Mouse (Mus musculus): ENCODE measurements around the gene Eif4ebp2. TPM values are rescaled to one million over a fixed set of nuclear protein-coding genes. Genes with fewer than 3 reads are reported as not detected.

Gene Eif4ebp2
- polyA plus RNA-seq, 1 experiment from 2014 or later: 83.2 TPM

DNA sequence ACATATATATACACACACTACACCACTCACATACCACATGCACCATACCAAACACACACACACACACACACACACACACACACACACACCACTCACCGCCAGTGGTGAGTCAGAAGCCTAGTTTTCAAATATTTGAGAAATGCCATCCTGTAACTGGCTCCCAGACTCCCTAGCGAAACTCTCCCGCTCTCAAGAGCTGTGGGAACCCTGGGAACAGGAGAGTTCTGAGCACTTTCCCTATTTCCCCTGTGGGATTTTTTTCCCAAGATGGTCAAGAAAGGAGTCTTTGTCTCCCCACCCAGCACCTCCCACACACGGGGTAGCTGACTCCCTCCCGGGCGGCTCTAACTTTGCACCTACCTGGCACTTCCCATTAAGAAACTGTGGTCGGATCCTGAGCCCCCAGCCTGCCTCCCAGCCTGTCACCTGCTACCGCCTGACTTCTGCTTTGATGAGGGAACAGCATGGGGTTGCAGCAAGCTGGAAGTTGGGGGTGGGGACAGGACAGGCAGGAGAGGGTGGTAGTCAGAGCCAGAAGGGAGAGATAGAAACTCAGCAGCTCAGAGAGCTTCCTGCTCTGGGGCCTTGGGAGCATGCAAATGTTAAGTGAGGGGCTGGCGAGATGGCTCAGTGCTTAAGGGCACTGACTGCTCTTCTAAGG is 57.9 kb downstream of the Eif4ebp2 start:
- Histone ChIP-seq H3K9me3 (no peaks in the 10 kb centered on the region), H3K4me2 (replicated peaks) (no peak overlapping the region), H3K4me3 (replicated peaks) (no peak overlapping the region), H3K27ac (no peak overlapping the region), H3K9ac (replicated peaks) (no peak overlapping the region), H3K27me3 (no peaks in the 10 kb centered on the region), H3K4me1 (replicated peaks) (no peaks in the 10 kb centered on the region; the same call in 1 of the 2 replicates), H3K36me3 (no peaks in the 10 kb centered on the region)
- ATAC-seq: no peak
- WGBS: 29% methylated on average over 9 of the region's 9 CpGs

DNA sequence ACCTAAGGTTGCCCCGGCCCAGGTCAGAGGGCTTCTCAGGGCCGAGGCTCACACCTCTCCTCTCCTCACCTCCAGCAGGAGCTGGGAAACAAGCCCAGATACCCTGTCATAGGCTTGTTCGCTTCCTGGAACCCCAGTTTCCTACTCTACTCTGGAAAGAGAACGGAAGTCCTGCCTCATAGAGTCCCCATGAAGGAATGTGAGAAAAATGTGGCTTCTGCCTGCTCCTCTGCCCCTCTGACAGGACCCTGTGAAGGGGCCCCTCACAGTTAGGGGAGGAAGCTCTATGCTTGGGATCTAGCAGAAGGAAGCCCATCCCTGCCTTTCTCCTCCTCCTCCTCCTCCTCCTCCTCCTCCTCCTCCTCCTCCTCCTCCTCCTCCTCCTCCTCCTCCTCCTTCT is 59.9 kb downstream of the Eif4ebp2 start:
- Histone ChIP-seq H3K27me3 (no peaks in the 10 kb centered on the region), H3K4me2 (replicated peaks) (no peak overlapping the region), H3K27ac (no peak overlapping the region), H3K4me1 (replicated peaks) (no peaks in the 10 kb centered on the region; the same call in none of the 2 replicates), H3K4me3 (replicated peaks) (no peak overlapping the region), H3K9ac (replicated peaks) (no peak overlapping the region), H3K9me3 (no peaks in the 10 kb centered on the region), H3K36me3 (no peaks in the 10 kb centered on the region)
- ATAC-seq: no peak
- 71% methylated on average over 4 of the region's 4 CpGs for WGBS

DNA sequence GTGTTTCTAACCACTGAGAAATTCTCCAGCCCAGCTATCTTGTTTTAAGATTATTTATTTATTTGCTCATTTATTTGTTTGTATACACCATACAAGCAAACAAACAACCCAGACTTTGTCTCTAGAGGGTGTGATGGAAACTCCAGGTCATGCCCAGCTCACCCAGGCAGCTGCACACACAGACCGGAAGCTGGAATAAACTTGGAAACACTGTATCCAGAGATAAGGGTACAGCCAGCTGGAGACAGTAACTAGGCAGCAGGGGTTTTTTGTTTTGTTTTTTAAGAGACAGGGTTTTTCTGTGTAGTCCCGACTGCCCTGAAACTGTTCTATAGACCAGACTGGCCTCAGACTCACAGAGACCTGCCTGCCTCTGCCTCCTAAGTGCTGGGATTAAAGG is 62.3 kb downstream of the Eif4ebp2 start:
- Histone ChIP-seq H3K4me2 (replicated peaks) (no peak overlapping the region), H3K36me3 (no peaks in the 10 kb centered on the region), H3K27ac (no peak overlapping the region), H3K27me3 (0 out of 2 replicates have a peak, but pooled peaks cover 8% of the 10 kb centered on the region), H3K9me3 (no peaks in the 10 kb centered on the region), H3K4me1 (replicated peaks) (no peaks in the 10 kb centered on the region; the same call in none of the 2 replicates), H3K4me3 (replicated peaks) (no peak overlapping the region), H3K9ac (replicated peaks) (no peak overlapping the region)
- WGBS: 74% methylated on average over 2 of the region's 2 CpGs
- ATAC-seq: no peak

DNA sequence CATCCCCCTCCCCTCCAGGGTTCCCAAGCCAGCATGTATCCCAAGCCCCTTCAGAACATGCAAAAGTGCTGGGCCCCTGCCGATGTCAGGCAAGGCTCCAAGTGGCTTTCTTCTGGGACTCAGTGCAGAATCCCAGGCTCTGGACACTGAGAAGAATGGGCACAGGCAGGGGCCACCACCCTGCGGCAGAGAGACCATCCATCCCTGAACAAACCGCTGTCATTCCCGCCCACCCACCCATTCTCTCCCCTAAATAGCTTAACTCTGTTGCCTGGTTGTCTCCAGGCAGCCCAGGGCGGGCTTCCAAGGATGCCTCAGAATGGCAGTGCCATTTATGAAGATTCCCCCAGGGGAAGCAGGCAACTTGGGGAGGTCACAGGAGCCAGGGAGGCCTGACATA is 63.4 kb downstream of the Eif4ebp2 start:
- peaks cover 4% of the 10 kb centered on the region for H3K4me1 ChIP-seq (replicated peaks)
- H3K4me3 ChIP-seq (replicated peaks): no peak overlapping the region
- H3K9ac ChIP-seq (replicated peaks): no peak overlapping the region
- H3K4me2 ChIP-seq (replicated peaks): no peak overlapping the region
- WGBS: 11% methylated on average over 5 of the region's 5 CpGs
- no peak overlapping the region for H3K27ac ChIP-seq
- no peaks in the 10 kb centered on the region for H3K36me3 ChIP-seq
- ATAC-seq: peak; percentile 55
- 0 out of 2 replicates have a peak, but pooled peaks cover 8% of the 10 kb centered on the region for H3K27me3 ChIP-seq
- H3K9me3 ChIP-seq: no peaks in the 10 kb centered on the region

DNA sequence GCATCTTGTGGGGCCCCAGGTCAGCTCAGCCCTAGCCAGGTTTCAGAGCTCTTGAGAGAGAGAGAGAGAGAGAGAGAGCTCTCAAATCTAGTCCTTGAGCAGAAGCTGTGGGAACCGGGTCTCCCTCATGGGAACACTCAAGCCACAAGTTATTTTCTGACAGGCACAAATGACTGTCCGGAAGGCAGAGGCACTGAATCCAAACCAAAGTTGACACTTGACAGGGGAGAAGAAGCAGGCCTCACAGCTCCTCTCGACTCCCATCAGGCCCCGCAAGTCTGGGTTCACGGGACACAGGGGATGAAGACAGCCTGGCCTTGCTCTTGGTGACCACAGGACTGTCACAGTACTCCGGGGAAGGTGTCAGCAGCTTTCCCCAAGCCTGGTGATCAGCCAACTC is 66.2 kb downstream of the Eif4ebp2 start:
- peaks cover 24% of the 10 kb centered on the region; the same call in 1 of the 2 replicates for H3K27me3 ChIP-seq
- no peaks in the 10 kb centered on the region for H3K9me3 ChIP-seq
- peaks cover 22% of the 10 kb centered on the region for H3K4me1 ChIP-seq (replicated peaks)
- 79% methylated on average over 6 of the region's 6 CpGs for WGBS
- H3K27ac ChIP-seq: no peak overlapping the region
- no peak for ATAC-seq
- H3K4me2 ChIP-seq (replicated peaks): no peak overlapping the region
- no peaks in the 10 kb centered on the region for H3K36me3 ChIP-seq
- no peak overlapping the region for H3K9ac ChIP-seq (replicated peaks)
- no peak overlapping the region for H3K4me3 ChIP-seq (replicated peaks)

DNA sequence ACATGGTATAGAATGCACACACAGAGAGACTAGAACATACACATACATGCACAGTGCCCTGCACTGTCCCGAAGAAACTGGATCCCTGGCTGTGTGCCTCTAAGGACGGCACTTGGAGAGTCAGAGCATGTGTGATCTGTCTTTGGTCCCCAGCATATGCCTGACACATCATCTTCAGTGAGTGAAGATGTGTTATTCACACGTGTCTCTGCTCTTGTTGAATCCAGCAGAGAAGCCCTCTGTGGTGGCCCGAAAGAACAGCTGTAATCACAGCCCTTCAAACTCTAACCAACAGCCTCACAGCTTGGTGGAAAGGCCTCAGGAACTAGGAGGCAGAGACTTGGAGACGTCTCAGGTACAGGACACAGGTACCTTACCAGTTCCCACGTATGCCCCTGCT is 67.3 kb downstream of the Eif4ebp2 start:
- no peak for ATAC-seq
- no peak overlapping the region for H3K27ac ChIP-seq
- 84% methylated on average over 6 of the region's 6 CpGs for WGBS
- H3K4me1 ChIP-seq (replicated peaks): peaks cover 29% of the 10 kb centered on the region
- H3K4me2 ChIP-seq (replicated peaks): no peak overlapping the region
- no peak overlapping the region for H3K9ac ChIP-seq (replicated peaks)
- no peak overlapping the region for H3K4me3 ChIP-seq (replicated peaks)
- H3K9me3 ChIP-seq: no peaks in the 10 kb centered on the region
- no peaks in the 10 kb centered on the region for H3K36me3 ChIP-seq
- H3K27me3 ChIP-seq: peaks cover 34% of the 10 kb centered on the region

DNA sequence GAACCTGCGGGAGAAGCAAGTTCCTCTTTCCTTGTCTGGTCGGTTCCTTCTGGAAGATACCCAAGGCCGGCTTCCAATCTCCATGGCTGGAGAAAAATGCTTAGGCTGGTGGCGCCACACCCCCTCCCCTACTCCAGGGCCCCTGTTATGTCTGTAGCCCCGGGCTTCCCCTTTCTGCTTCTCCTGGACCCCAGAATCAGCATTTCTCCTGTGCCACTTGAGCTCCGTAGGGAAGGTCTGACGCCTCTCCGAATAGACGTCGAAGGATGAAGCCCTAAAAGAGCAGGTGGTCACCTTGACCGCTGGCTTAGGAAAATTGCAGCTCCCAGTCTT is 68.8 kb downstream of the Eif4ebp2 start:
- peaks cover 37% of the 10 kb centered on the region for H3K27me3 ChIP-seq
- H3K9me3 ChIP-seq: no peaks in the 10 kb centered on the region
- H3K27ac ChIP-seq: no peak overlapping the region
- H3K4me3 ChIP-seq (replicated peaks): peak overlapping the region; percentile 62
- peaks cover 35% of the 10 kb centered on the region for H3K4me1 ChIP-seq (replicated peaks)
- 1% methylated on average over 11 of the region's 11 CpGs for WGBS
- no peak; the same call in 1 of the 2 replicates for ATAC-seq
- H3K4me2 ChIP-seq (replicated peaks): peak overlapping the region; percentile 89
- peak overlapping the region; percentile 74 for H3K9ac ChIP-seq (replicated peaks)
- no peaks in the 10 kb centered on the region for H3K36me3 ChIP-seq

DNA sequence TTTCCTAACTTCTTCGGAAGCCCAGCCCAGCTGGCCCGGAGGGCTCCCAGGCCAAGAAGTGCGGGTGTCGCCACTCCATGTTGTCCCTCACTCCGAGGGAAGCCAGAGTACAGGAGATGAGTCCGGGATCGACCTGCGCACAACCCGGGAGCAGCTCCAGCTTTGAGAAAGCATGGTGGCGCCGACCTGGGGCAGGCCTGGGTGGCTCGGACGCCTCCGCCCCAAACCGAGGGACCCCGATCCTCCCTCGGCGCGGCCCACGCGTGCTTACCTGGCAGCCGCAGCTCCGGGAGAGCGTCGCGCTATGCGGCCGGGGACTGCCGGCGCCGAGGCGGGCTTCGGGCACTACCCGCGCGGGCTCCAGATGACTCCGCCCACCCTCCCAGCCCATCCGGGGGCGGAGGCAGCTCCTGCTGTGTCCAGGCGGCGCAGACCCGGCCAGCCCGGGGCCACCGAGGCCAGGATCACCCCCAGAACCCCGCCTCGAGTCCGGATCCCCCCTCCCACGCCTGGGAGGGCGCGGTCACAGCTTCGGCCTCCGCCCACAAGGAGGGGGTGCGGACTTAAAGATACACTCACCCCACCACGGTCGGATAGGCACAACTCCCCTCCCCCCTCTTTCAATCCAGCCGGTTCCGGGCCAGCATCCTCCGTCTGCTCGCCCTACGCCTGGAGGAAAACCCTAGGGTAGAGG is 69.3 kb downstream of the Eif4ebp2 start, which contains the start of gene Pald1:
TSS of gene Pald1 (minus strand) at position 510 of the 694 bp plus-strand sequence.
- Histone ChIP-seq H3K4me3 (replicated peaks) (peak within 1 kb of the TSS; percentile 62), H3K27ac (no peak within 1 kb of the TSS; the same call in 1 of the 2 replicates), H3K4me1 (replicated peaks) (peaks cover 35% of the 10 kb centered on the region), H3K27me3 (peaks cover 37% of the 10 kb centered on the region), H3K9me3 (no peaks in the 10 kb centered on the region), H3K4me2 (replicated peaks) (peak within 1 kb of the TSS; percentile 89), H3K9ac (replicated peaks) (peak within 1 kb of the TSS; percentile 74), H3K36me3 (no peaks in the 10 kb centered on the region)
- 0% methylated on average over 57 of the region's 60 CpGs for WGBS
- peak; percentile 87 for ATAC-seq

DNA sequence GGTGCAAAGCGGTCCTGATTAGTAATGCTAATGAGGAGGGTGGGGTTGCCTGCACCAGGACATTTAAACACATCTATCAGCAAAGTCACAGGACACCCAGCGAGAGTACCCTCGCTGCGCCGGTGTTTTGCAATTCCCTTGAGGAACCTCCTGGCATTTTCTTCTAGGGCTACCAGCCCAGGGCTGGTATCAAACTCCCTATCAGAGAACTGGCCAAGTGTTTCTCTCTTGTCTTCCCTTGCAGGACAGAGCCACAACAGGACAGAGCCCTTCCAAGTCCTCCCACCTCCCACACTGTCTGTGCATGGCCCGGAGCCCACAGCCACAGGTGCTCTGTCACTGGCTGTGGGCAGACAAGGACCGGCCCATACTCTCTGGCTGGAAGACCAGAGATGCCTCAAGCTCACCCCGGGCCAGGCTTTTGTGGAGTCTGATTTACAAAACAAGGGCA is 70.2 kb downstream of the Eif4ebp2 start:
- H3K9ac ChIP-seq (replicated peaks): peak overlapping the region; percentile 74
- H3K9me3 ChIP-seq: no peaks in the 10 kb centered on the region
- H3K36me3 ChIP-seq: no peaks in the 10 kb centered on the region
- ATAC-seq: peak; percentile 37
- H3K4me1 ChIP-seq (replicated peaks): peaks cover 35% of the 10 kb centered on the region
- H3K4me2 ChIP-seq (replicated peaks): peak overlapping the region; percentile 89
- WGBS: 0% methylated on average over 8 of the region's 8 CpGs
- H3K27me3 ChIP-seq: peaks cover 37% of the 10 kb centered on the region
- H3K4me3 ChIP-seq (replicated peaks): peak overlapping the region; percentile 62
- H3K27ac ChIP-seq: no peak overlapping the region

DNA sequence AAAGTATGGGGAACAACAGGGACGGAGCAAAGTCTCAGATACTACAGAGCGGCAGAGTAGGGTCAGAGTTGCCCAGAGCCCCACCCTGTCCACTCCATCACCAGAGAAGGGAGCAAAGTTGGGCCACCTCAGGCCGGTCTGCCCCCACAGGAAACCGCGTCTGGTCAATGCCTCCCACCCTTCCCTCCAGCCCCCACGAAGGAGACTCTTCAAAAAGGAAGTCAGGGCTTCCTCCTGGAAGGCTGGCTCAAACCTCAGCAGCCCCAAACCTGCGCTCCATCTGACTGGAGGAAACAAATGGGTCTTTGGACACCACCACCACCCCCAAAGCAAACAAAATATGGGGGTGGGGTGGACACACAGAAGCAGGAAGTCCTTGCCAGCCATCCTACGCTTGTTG is 70.6 kb downstream of the Eif4ebp2 start:
- peaks cover 37% of the 10 kb centered on the region for H3K27me3 ChIP-seq
- no peak overlapping the region for H3K27ac ChIP-seq
- no peak for ATAC-seq
- peak overlapping the region; percentile 74; the same call in 1 of the 2 replicates for H3K9ac ChIP-seq (replicated peaks)
- peak overlapping the region; percentile 89 for H3K4me2 ChIP-seq (replicated peaks)
- H3K4me3 ChIP-seq (replicated peaks): peak overlapping the region; percentile 62
- peaks cover 35% of the 10 kb centered on the region for H3K4me1 ChIP-seq (replicated peaks)
- no peaks in the 10 kb centered on the region for H3K36me3 ChIP-seq
- 15% methylated on average over 8 of the region's 8 CpGs for WGBS
- H3K9me3 ChIP-seq: no peaks in the 10 kb centered on the region

DNA sequence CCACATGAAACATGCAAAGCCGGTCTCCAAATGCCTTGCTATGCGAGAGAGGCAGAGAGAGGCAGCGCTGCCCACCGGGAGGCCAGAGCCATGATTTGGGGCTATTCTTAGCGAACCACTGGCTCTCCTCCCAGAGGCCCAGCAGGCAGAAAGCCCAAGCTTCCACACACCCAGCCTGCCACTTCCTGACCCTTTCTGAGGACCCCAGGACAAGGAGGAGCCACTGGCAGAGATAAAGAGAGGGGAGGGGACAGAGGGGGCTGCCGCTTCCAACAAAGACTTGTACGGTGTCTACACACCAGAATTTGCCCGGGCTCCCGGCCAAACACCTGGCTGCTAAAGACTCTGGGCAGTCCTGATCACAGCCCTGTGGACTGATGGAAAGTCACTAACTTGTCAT is 72.3 kb downstream of the Eif4ebp2 start:
- H3K4me3 ChIP-seq (replicated peaks): no peak overlapping the region
- H3K27ac ChIP-seq: peak overlapping the region; percentile 15; the same call in 1 of the 2 replicates

DNA sequence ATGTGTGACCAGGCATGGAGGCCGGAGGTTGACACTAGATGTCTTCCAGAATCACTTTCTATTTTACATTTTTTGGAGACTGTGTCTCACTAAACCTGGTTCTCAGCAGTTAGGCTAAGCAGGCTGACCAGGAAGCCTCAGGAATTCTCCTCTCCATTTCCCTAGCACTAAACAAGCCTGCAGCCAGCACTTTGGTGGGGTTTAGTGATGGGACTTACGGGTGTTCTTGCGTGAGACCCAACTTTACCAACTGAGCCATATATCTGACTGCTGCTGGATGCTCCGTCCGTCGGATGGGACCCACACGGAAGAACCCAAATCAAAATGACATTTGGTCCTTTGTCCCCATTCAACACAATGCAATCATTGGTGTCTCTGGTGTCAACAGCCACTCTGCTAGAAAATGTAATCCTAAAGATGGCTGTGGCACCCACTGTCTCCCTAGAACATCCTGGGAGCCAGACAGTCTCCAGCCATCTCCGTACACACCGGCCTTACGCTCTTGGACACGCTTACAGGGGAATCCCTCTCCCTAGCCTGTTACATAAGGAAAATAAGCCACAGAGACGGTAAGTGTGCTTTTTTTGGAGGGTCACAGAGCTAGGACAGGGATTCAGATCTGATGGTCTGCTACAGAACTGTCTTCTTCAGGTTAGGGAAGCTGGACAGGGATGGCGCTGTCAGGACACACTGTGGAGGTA is 73.0 kb downstream of the Eif4ebp2 start:
- H3K9me3 ChIP-seq: no peaks in the 10 kb centered on the region
- H3K4me2 ChIP-seq (replicated peaks): peak overlapping the region; percentile 89
- peaks cover 35% of the 10 kb centered on the region for H3K4me1 ChIP-seq (replicated peaks)
- no peak for ATAC-seq
- no peak overlapping the region for H3K9ac ChIP-seq (replicated peaks)
- no peak overlapping the region for H3K4me3 ChIP-seq (replicated peaks)
- H3K27ac ChIP-seq: peak overlapping the region; percentile 5; the same call in 1 of the 2 replicates
- no peaks in the 10 kb centered on the region for H3K36me3 ChIP-seq
- 87% methylated on average over 13 of the region's 13 CpGs for WGBS
- H3K27me3 ChIP-seq: peaks cover 29% of the 10 kb centered on the region

More for the DNA sequence above, 72.3 kb downstream of the Eif4ebp2 start:
- peaks cover 29% of the 10 kb centered on the region for H3K27me3 ChIP-seq
- peak overlapping the region; percentile 89 for H3K4me2 ChIP-seq (replicated peaks)
- no peak for ATAC-seq
- no peaks in the 10 kb centered on the region for H3K36me3 ChIP-seq
- no peaks in the 10 kb centered on the region for H3K9me3 ChIP-seq
- H3K4me1 ChIP-seq (replicated peaks): peaks cover 35% of the 10 kb centered on the region
- 9% methylated on average over 9 of the region's 9 CpGs for WGBS
- H3K9ac ChIP-seq (replicated peaks): no peak overlapping the region; the same call in 1 of the 2 replicates

Measured in midbrain, embryonic 13.5 days (tissue).